Mouse (Mus musculus) CH12.LX (cell line): ENCODE data around the gene Rogdi. TPM values are rescaled to one million over a fixed set of nuclear protein-coding genes. Genes with fewer than 3 reads are reported as not detected.

Source experiments
- DNase-seq: peaks from one replicate; pipeline ENCODE4 v3.0.0-alpha.2; 2013; ENCODE audit errors: extremely low read depth
- H3K27ac ChIP-seq: 2 replicates; pipeline ENCODE4 v1.5.1; 2012; ENCODE audit warnings: low read depth, mild to moderate bottlenecking, control low read depth, moderate library complexity; ENCODE audit not compliant: insufficient read depth
- H3K27me3 ChIP-seq: replicated peaks from 2 replicates; pipeline ENCODE3; 2012; ENCODE audit warnings: inconsistent platforms
- H3K36me3 ChIP-seq, 2 experiments: replicated peaks in 1 of 2; 2 replicates each; pipeline versions ENCODE3 to v1.6.1; 2012; ENCODE audit warnings: inconsistent platforms in 1 of 2, low read length in 1 of 2, mild to moderate bottlenecking in 1 of 2, mixed read lengths in 1 of 2, moderate library complexity in 1 of 2; ENCODE audit not compliant: control insufficient read depth in 1 of 2, insufficient read depth in 1 of 2
- H3K4me1 ChIP-seq, 2 experiments: 2 replicates each; pipeline ENCODE4 v1.6.1; 2012; ENCODE audit warnings: inconsistent platforms in 1 of 2, moderate library complexity in 1 of 2; ENCODE audit not compliant: insufficient read depth in 2 of 2, control insufficient read depth in 1 of 2
- H3K4me2 ChIP-seq: 2 replicates; pipeline ENCODE4 v1.6.1; 2012; ENCODE audit warnings: low read depth, mild to moderate bottlenecking, control low read depth; ENCODE audit not compliant: poor library complexity, insufficient read depth, severe bottlenecking
- H3K4me3 ChIP-seq, 3 experiments: fragments of 150-350 bp in 1 of 3; sonication (generic) in 1 of 3; replicated peaks in 1 of 3; 2 replicates each; pipeline versions ENCODE3 to v1.5.1; 2011 to 2012; ENCODE audit warnings: low read depth in 2 of 3, low read length in 2 of 3, mild to moderate bottlenecking in 2 of 3, moderate library complexity in 2 of 3, control low read depth in 1 of 3, improper control_type of control experiment in 1 of 3, inconsistent platforms in 1 of 3, mixed read lengths in 1 of 3; ENCODE audit not compliant: poor library complexity in 1 of 3
- H3K79me2 ChIP-seq: replicated peaks from 2 replicates; pipeline ENCODE4 v1.6.1; 2012; ENCODE audit warnings: mild to moderate bottlenecking, moderate library complexity; ENCODE audit not compliant: control insufficient read depth, poor library complexity, insufficient read depth, severe bottlenecking; ENCODE audit errors: extremely low read depth
- H3K9ac ChIP-seq: 2 replicates; pipeline ENCODE4 v1.6.1; 2012; ENCODE audit warnings: low read depth, mild to moderate bottlenecking, control low read depth, moderate library complexity; ENCODE audit not compliant: insufficient read depth
- H3K9me3 ChIP-seq: replicated peaks from 2 replicates; pipeline ENCODE3; 2012; ENCODE audit warnings: low read length, inconsistent platforms, mixed read lengths
- BHLHE40 ChIP-seq: IDR thresholded peaks from 2 replicates; pipeline ENCODE4 v1.6.1; 2011; ENCODE audit warnings: mild to moderate bottlenecking, low read depth, low read length, improper control_type of control experiment
- CHD1 ChIP-seq: IDR thresholded peaks from 2 replicates; pipeline ENCODE4 v1.6.1; 2012; ENCODE audit warnings: low read depth, low read length, improper control_type of control experiment, inconsistent platforms
- ELF1 ChIP-seq: IDR thresholded peaks from 2 replicates; pipeline ENCODE4 v1.6.1; 2014; ENCODE audit warnings: low read depth, mild to moderate bottlenecking, inconsistent platforms, low read length, improper control_type of control experiment
- ETS1 ChIP-seq: conservative IDR thresholded peaks from 2 replicates; pipeline ENCODE4 v1.6.1; 2012; ENCODE audit warnings: low read depth, mild to moderate bottlenecking, inconsistent platforms, low read length, improper control_type of control experiment, moderate library complexity
- HCFC1 ChIP-seq: IDR thresholded peaks from 2 replicates; pipeline ENCODE4 v1.6.1; 2012; ENCODE audit warnings: low read depth, mild to moderate bottlenecking, inconsistent platforms, low read length, improper control_type of control experiment
- JUND ChIP-seq: conservative IDR thresholded peaks from 2 replicates; pipeline ENCODE4 v1.6.1; 2011; ENCODE audit warnings: low read depth, low read length, improper control_type of control experiment
- MAX ChIP-seq: IDR thresholded peaks from 2 replicates; pipeline ENCODE4 v1.6.1; 2011; ENCODE audit warnings: low read length, improper control_type of control experiment
- MAZ ChIP-seq: IDR thresholded peaks from 2 replicates; pipeline ENCODE4 v1.6.1; 2012; ENCODE audit warnings: low read depth, mild to moderate bottlenecking, inconsistent platforms, low read length, improper control_type of control experiment, moderate library complexity
- MEF2A ChIP-seq: IDR thresholded peaks from 2 replicates; pipeline ENCODE4 v1.6.1; 2014; ENCODE audit warnings: low read depth, mild to moderate bottlenecking, inconsistent platforms, low read length, improper control_type of control experiment, borderline replicate concordance
- MYC ChIP-seq: IDR thresholded peaks from 2 replicates; pipeline ENCODE4 v1.6.1; 2011; ENCODE audit warnings: low read depth, mild to moderate bottlenecking, improper control_type of control experiment, low read length
- NELFE ChIP-seq: IDR thresholded peaks from 2 replicates; pipeline ENCODE4 v1.6.1; 2011; ENCODE audit warnings: low read depth, low read length, improper control_type of control experiment
- NRF1 ChIP-seq: IDR thresholded peaks from 2 replicates; pipeline ENCODE4 v1.6.1; 2014; ENCODE audit warnings: low read depth, mild to moderate bottlenecking, inconsistent platforms, low read length, improper control_type of control experiment, moderate library complexity
- PAX5 ChIP-seq: IDR thresholded peaks from 2 replicates; pipeline ENCODE4 v1.6.1; 2012; ENCODE audit warnings: low read length, inconsistent platforms, mixed read lengths
- POLR2AphosphoS2 ChIP-seq: IDR thresholded peaks from 2 replicates; pipeline ENCODE4 v1.6.1; 2011; ENCODE audit warnings: low read depth, low read length, improper control_type of control experiment
- RCOR1 ChIP-seq: conservative IDR thresholded peaks from 2 replicates; pipeline ENCODE4 v1.6.1; 2012; ENCODE audit warnings: low read depth, mild to moderate bottlenecking, inconsistent platforms, low read length, improper control_type of control experiment
- SIN3A ChIP-seq: IDR thresholded peaks from 2 replicates; pipeline ENCODE4 v1.6.1; 2012; ENCODE audit warnings: low read length, improper control_type of control experiment, inconsistent platforms
- SMC3 ChIP-seq: IDR thresholded peaks from 2 replicates; pipeline ENCODE4 v1.6.1; 2011; ENCODE audit warnings: low read depth, low read length, improper control_type of control experiment
- USF2 ChIP-seq: conservative IDR thresholded peaks from 2 replicates; pipeline ENCODE4 v1.6.1; 2011; ENCODE audit warnings: low read depth, low read length, improper control_type of control experiment
- ZKSCAN1 ChIP-seq: IDR thresholded peaks from 2 replicates; pipeline ENCODE4 v1.6.1; 2012; ENCODE audit warnings: low read depth, inconsistent platforms, low read length, improper control_type of control experiment, borderline replicate concordance
- ZMIZ1 ChIP-seq: IDR thresholded peaks from 2 replicates; pipeline ENCODE4 v1.6.1; 2012; ENCODE audit warnings: low read depth, mild to moderate bottlenecking, inconsistent platforms, low read length, improper control_type of control experiment
- ZNF384 ChIP-seq: IDR thresholded peaks from 2 replicates; pipeline ENCODE4 v1.6.1; 2012; ENCODE audit warnings: low read depth, low read length, improper control_type of control experiment, inconsistent platforms
- dilution Hi-C: fragments of 300-500 bp; cut with MboI; formaldehyde crosslinking; loops from 2 replicates; pipeline ENCODE4 v1.14.3; 2020; ENCODE audit warnings: low sequenced_read_pairs; ENCODE audit not compliant: extremely low pct_unique_long_range_greater_than_20kb, extremely low pct_ligation_motif_present
- in situ Hi-C: fragments of 300-500 bp; cut with MboI; formaldehyde crosslinking; loops from 3 replicates; pipeline ENCODE4 v1.14.3; 2019; ENCODE audit warnings: low sequenced_read_pairs, low pct_ligation_motif_present, low pct_unique_long_range_greater_than_20kb, mixed read lengths
- polyA plus RNA-seq: library from polyadenylated mRNA; unstranded; fragments of >175 nt; gene quantifications from 2 replicates; pipeline ENCODE4 v1.2.1, GENCODE M21; 2012; ENCODE audit warnings: low read depth; ENCODE audit not compliant: insufficient read length
- total RNA-seq, 2 experiments: library from RNA; depleted of rRNA; stranded (reverse); fragments of 300-350 nt in 1 of 2; fragments of >200 nt in 1 of 2; gene quantifications; 2 replicates each; pipeline ENCODE4 v1.2.3; 2012 to 2014

Gene Rogdi
- total and polyA plus RNA-seq, 3 experiments: 25.1 to 121 (median 33.4) TPM

- no peak overlapping the region for H3K27ac ChIP-seq
- TF ChIP-seq SIN3A: no peak
- TF ChIP-seq POLR2AphosphoS2: no peak
- no peak for TF ChIP-seq ZNF384
- TF ChIP-seq ZKSCAN1: no peak
- no peak for TF ChIP-seq JUND
- no peak for TF ChIP-seq ZMIZ1
- no peak for TF ChIP-seq RCOR1
- no peak for TF ChIP-seq MYC
- TF ChIP-seq CHD1: no peak
- no peak for TF ChIP-seq MAX
- no peak for TF ChIP-seq MAZ
- no peak for TF ChIP-seq HCFC1
- no peak for TF ChIP-seq MEF2A
- no peak for TF ChIP-seq NRF1
- TF ChIP-seq BHLHE40: no peak
- TF ChIP-seq NELFE: no peak
- TF ChIP-seq ETS1: no peak
- H3K27me3 ChIP-seq: no peaks in the 10 kb centered on the region
- DNase-seq: no peak
- no peaks in the 10 kb centered on the region for H3K9me3 ChIP-seq
- H3K36me3 ChIP-seq: peaks cover 0 to 2% of the 10 kb centered on the region in 2 experiments
- H3K4me1 ChIP-seq: peaks cover 0 to 14% of the 10 kb centered on the region in 2 experiments; a peak in 3 of 4 replicates
- dilution Hi-C loops (no loop called here), in situ Hi-C loops (no loop called here)
- H3K79me2 ChIP-seq: no peaks in the 10 kb centered on the region
- no peak overlapping the region for H3K4me3 ChIP-seq
- H3K4me2 ChIP-seq: no peak overlapping the region
- no peak overlapping the region for H3K9ac ChIP-seq
These were observed 38.8 kb downstream of the Rogdi start for GRCm38 (mm10) chr16:4974521-4974920.

- Histone ChIP-seq H3K9me3 (no peaks in the 10 kb centered on the region), H3K27me3 (no peaks in the 10 kb centered on the region), H3K79me2 (no peaks in the 10 kb centered on the region), H3K4me1 (peaks cover 6 to 34% of the 10 kb centered on the region in 2 experiments; a peak in 3 of 4 replicates), H3K36me3 (peaks cover 0 to 2% of the 10 kb centered on the region in 2 experiments), H3K9ac (no peak overlapping the region), H3K4me3 (no peak overlapping the region), H3K27ac (no peak overlapping the region), H3K4me2 (no peak overlapping the region)
- in situ Hi-C loops (no loop called here), dilution Hi-C loops (no loop called here)
- DNase-seq: no peak
- TF ChIP-seq MEF2A: no peak
- TF ChIP-seq ELF1: no peak
- no peak for TF ChIP-seq SMC3
- TF ChIP-seq BHLHE40: no peak
- TF ChIP-seq USF2: no peak
- TF ChIP-seq PAX5: no peak
- no peak for TF ChIP-seq NELFE
These were observed 41.7 kb downstream of the Rogdi start for GRCm38 (mm10) chr16:4971626-4972025.
